Mouse (Mus musculus) ES-E14 (cell line): ENCODE data around the gene Uri1. TPM values are rescaled to one million over a fixed set of nuclear protein-coding genes. Genes with fewer than 3 reads are reported as not detected.

Experiments used
- DNase-seq: peaks from one replicate; pipeline ENCODE4 v3.0.0-alpha.2; 2013; ENCODE audit warnings: low read depth, low spot score
- H3K27ac ChIP-seq: 2 replicates; pipeline ENCODE4 v1.5.1; 2012; ENCODE audit warnings: low read depth, mild to moderate bottlenecking, low read length, moderate library complexity, mixed read lengths; ENCODE audit not compliant: poor library complexity, insufficient read depth, severe bottlenecking
- H3K36me3 ChIP-seq: 2 replicates; pipeline ENCODE4 v1.6.1; 2012; ENCODE audit warnings: mild to moderate bottlenecking, low read length, moderate library complexity, mixed read lengths; ENCODE audit not compliant: control insufficient read depth, poor library complexity, insufficient read depth, severe bottlenecking
- H3K4me1 ChIP-seq, 2 experiments: fragments of 150-350 bp in 1 of 2; sonication (generic) in 1 of 2; 2 replicates each; pipeline ENCODE4 v1.6.1; 2012; ENCODE audit warnings: low read length in 2 of 2, mild to moderate bottlenecking in 1 of 2, mixed read lengths in 1 of 2; ENCODE audit not compliant: control insufficient read depth in 2 of 2, insufficient read depth in 2 of 2, poor library complexity in 1 of 2
- H3K4me3 ChIP-seq, 2 experiments: fragments of 150-350 bp in 1 of 2; sonication (generic) in 1 of 2; 2 replicates each; pipeline ENCODE4 v1.5.1; 2012; ENCODE audit warnings: low read length in 2 of 2, low read depth in 1 of 2, mild to moderate bottlenecking in 1 of 2, mixed read lengths in 1 of 2; ENCODE audit not compliant: insufficient read depth in 1 of 2, poor library complexity in 1 of 2, severe bottlenecking in 1 of 2
- H3K9ac ChIP-seq: 2 replicates; pipeline ENCODE4 v1.6.1; 2012; ENCODE audit warnings: low read depth, mild to moderate bottlenecking, low read length, mixed read lengths; ENCODE audit not compliant: poor library complexity, insufficient read depth, severe bottlenecking
- H3K9me3 ChIP-seq: fragments of 150-350 bp; sonication (generic); 2 replicates; pipeline ENCODE4 v1.6.1; 2012; ENCODE audit warnings: low read depth, mild to moderate bottlenecking, low read length; ENCODE audit not compliant: control insufficient read depth, insufficient read depth
- CHD2 ChIP-seq: IDR thresholded peaks from 2 replicates; pipeline ENCODE4 v1.6.1; 2014; ENCODE audit warnings: mild to moderate bottlenecking, low read depth, low read length, inconsistent platforms
- HCFC1 ChIP-seq: IDR thresholded peaks from 2 replicates; pipeline ENCODE4 v1.6.1; 2012; ENCODE audit warnings: low read length, inconsistent platforms, borderline replicate concordance; ENCODE audit not compliant: insufficient read depth
- MAFK ChIP-seq: IDR thresholded peaks from 2 replicates; pipeline ENCODE4 v1.6.1; 2014; ENCODE audit warnings: mild to moderate bottlenecking, low read depth, low read length, inconsistent platforms; ENCODE audit not compliant: insufficient read depth
- ZC3H11A ChIP-seq: IDR thresholded peaks from 2 replicates; pipeline ENCODE4 v1.6.1; 2012; ENCODE audit warnings: low read depth, mild to moderate bottlenecking, inconsistent platforms, low read length, borderline replicate concordance
- ZNF384 ChIP-seq: IDR thresholded peaks from 2 replicates; pipeline ENCODE4 v1.6.1; 2012; ENCODE audit warnings: low read depth, low read length, inconsistent platforms
- in situ Hi-C, 2 experiments: fragments of 600-800 bp; cut with MboI; formaldehyde crosslinking; loops; one replicate each; pipeline ENCODE4 v1.15.1; 2025; ENCODE audit warnings: low sequenced_read_pairs in 2 of 2, inconsistent platforms in 1 of 2; ENCODE audit not compliant: unreplicated experiment in 2 of 2
- total RNA-seq: library from RNA; depleted of rRNA; stranded (reverse); fragments of 300-350 nt; gene quantifications from 2 replicates; pipeline ENCODE4 v1.2.3, GENCODE M21; 2012

Gene Uri1
- total RNA-seq, 1 experiment: 68.4 TPM

GRCm38 (mm10) chr7:38019770-38020169 lies 3.6 kb downstream of the Uri1 start:
- no peak for TF ChIP-seq HCFC1
- TF ChIP-seq ZNF384: no peak
- TF ChIP-seq ZC3H11A: no peak
- TF ChIP-seq MAFK: no peak
- TF ChIP-seq CHD2: no peak
- in situ Hi-C loops: no loop called here
- peaks cover 8 to 13% of the 10 kb centered on the region in 2 experiments for H3K4me1 ChIP-seq
- H3K27ac ChIP-seq: no peak overlapping the region
- no peak overlapping the region; the same call in 1 of the 2 replicates for H3K9ac ChIP-seq
- no peak for DNase-seq
- no peaks in the 10 kb centered on the region for H3K9me3 ChIP-seq
- H3K4me3 ChIP-seq: peak overlapping the region in 1 of 2 experiments; percentile 86; a peak in 2 of 4 replicates
- no peaks in the 10 kb centered on the region; the same call in 1 of the 2 replicates for H3K36me3 ChIP-seq

DNA sequence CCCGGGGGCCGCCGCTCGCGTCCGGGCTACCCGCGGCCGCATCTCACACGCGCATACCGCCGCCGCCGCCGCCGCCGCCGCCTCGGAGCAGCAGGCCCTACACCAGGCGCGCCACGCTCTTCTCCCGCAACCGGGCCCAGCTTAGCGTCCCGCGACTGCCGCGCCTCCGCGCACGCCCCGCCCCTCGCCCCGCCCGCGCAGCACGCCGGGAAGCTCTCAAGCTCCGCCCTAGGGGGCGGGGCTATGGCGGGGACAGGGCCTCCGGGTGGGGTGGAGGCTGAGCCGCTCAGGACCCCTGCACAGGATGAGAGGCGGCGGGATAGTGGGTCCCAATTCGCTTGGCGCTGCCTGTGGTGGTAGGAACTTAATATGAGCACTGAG lies 4.0 kb downstream of the Uri1 start:
- in situ Hi-C loops: no loop called here
- no peaks in the 10 kb centered on the region for H3K9me3 ChIP-seq
- H3K4me1 ChIP-seq: peaks cover 11 to 13% of the 10 kb centered on the region in 2 experiments
- H3K27ac ChIP-seq: peak overlapping the region; percentile 90
- peak overlapping the region; percentile 86 to 93 for H3K4me3 ChIP-seq
- H3K9ac ChIP-seq: peak overlapping the region; percentile 97
- TF ChIP-seq CHD2: no peak
- TF ChIP-seq ZNF384: no peak
- no peak for TF ChIP-seq HCFC1
- no peak for TF ChIP-seq ZC3H11A
- TF ChIP-seq MAFK: no peak
- no peaks in the 10 kb centered on the region; the same call in 1 of the 2 replicates for H3K36me3 ChIP-seq
- peak; percentile 88 for DNase-seq

GRCm38 (mm10) chr7:38018416-38019368 lies 4.7 kb downstream of the Uri1 start:
- in situ Hi-C loops: no loop called here
- DNase-seq: no peak
- Histone ChIP-seq H3K9ac (peak overlapping the region; percentile 97), H3K9me3 (no peaks in the 10 kb centered on the region), H3K4me3 (peak overlapping the region; percentile 86 to 93), H3K27ac (peak overlapping the region; percentile 90), H3K36me3 (no peaks in the 10 kb centered on the region; the same call in 1 of the 2 replicates), H3K4me1 (peaks cover 13% of the 10 kb centered on the region in 2 experiments)
- TF ChIP-seq HCFC1: no peak
- TF ChIP-seq ZC3H11A: no peak
- peak; percentile 14; the same call in 1 of the 2 replicates for TF ChIP-seq ZNF384

DNA sequence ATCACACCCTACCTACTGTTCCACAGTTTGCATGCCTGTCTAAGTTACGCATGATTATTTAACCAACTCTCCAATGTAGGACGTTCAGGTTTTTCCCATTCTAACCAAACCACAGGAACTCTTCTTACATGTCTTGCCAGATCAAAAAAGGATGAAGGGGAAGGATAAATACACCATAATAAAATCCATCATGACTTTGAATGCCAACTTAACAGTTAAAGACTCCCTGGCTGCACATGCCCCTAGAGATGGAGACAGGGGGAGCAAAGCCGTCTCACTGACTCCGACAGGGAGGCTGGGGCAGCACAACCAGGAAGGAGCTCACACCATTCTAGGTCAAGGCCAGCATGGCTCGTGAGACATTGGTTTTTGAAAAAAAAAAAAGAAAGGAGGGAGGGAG lies 8.0 kb downstream of the Uri1 start:
- Histone ChIP-seq H3K36me3 (no peaks in the 10 kb centered on the region; the same call in 1 of the 2 replicates), H3K27ac (no peak overlapping the region), H3K9ac (peak overlapping the region; percentile 40; the same call in 1 of the 2 replicates), H3K9me3 (no peaks in the 10 kb centered on the region), H3K4me3 (no peak overlapping the region), H3K4me1 (peaks cover 11 to 15% of the 10 kb centered on the region in 2 experiments)
- TF ChIP-seq MAFK (no peak), CHD2 (no peak), ZNF384 (no peak), ZC3H11A (no peak)
- no peak for DNase-seq
- in situ Hi-C loops: no loop called here
